Mouse (Mus musculus) heart, embryonic 11.5 days (tissue): ENCODE measurements around the gene Tmem125. TPM values are rescaled to one million over a fixed set of nuclear protein-coding genes. Genes with fewer than 3 reads are reported as not detected.

ENCODE experiments used
- ATAC-seq: fragments of 200-750 bp; cut with Nextera tagmentation; replicated peaks from 2 replicates; pipeline ENCODE4 v1.8.0; 2017; ENCODE audit warnings: moderate library complexity; ENCODE audit not compliant: insufficient number of reproducible peaks, low FRiP score, low TSS enrichment
- H3K27ac ChIP-seq: fragments of 300-500 bp; sonication (generic); 2 replicates; pipeline ENCODE4 v1.5.1; 2014; ENCODE audit warnings: mild to moderate bottlenecking, low read depth, low read length
- H3K27me3 ChIP-seq: fragments of 300-500 bp; sonication (generic); 2 replicates; pipeline ENCODE4 v1.6.1; 2014; ENCODE audit warnings: mild to moderate bottlenecking, low read length, mixed read lengths; ENCODE audit not compliant: control insufficient read depth, insufficient read depth
- H3K36me3 ChIP-seq: fragments of 300-500 bp; sonication (generic); 2 replicates; pipeline ENCODE4 v1.6.1; 2014; ENCODE audit warnings: mild to moderate bottlenecking, low read length, moderate library complexity, mixed read lengths; ENCODE audit not compliant: control insufficient read depth, insufficient read depth
- H3K4me1 ChIP-seq: fragments of 300-500 bp; sonication (generic); 2 replicates; pipeline ENCODE4 v1.6.1; 2014; ENCODE audit warnings: low read length; ENCODE audit not compliant: control insufficient read depth, insufficient read depth
- H3K4me2 ChIP-seq: fragments of 300-500 bp; sonication (generic); 2 replicates; pipeline ENCODE4 v1.6.1; 2014; ENCODE audit warnings: mild to moderate bottlenecking, moderate library complexity
- H3K4me3 ChIP-seq: fragments of 300-500 bp; sonication (generic); 2 replicates; pipeline ENCODE4 v1.5.1; 2014; ENCODE audit warnings: low read depth, low read length
- H3K9ac ChIP-seq: fragments of 300-500 bp; sonication (generic); 2 replicates; pipeline ENCODE4 v1.6.1; 2014; ENCODE audit warnings: mild to moderate bottlenecking, low read depth, low read length, moderate library complexity
- H3K9me3 ChIP-seq: fragments of 300-500 bp; sonication (generic); replicated peaks from 2 replicates; pipeline ENCODE4 v1.6.1; 2016; ENCODE audit warnings: low read length; ENCODE audit not compliant: control insufficient read depth
- WGBS: fragments of 180-500 bp; shearing (Covaris S2); extraction: QIAGEN DNeasy Blood & Tissue Kit; methylation state at CpG from one replicate; pipeline ENCODE4 v1.1.7; 2014; ENCODE audit not compliant: insufficient replicate concordance; 5-methylcytosine and 5-hydroxymethylcytosine counted together
- polyA plus RNA-seq: library from polyadenylated mRNA; unstranded; fragments of >200 nt; fragmentation: Nextera tagmentation; extraction: Ambion mirVana; gene quantifications from 2 replicates; pipeline ENCODE4 v1.2.1, GENCODE M21; 2014

Tmem125 gene
- polyA plus RNA-seq, 1 experiment from 2014 or later = 0.16 TPM

DNA sequence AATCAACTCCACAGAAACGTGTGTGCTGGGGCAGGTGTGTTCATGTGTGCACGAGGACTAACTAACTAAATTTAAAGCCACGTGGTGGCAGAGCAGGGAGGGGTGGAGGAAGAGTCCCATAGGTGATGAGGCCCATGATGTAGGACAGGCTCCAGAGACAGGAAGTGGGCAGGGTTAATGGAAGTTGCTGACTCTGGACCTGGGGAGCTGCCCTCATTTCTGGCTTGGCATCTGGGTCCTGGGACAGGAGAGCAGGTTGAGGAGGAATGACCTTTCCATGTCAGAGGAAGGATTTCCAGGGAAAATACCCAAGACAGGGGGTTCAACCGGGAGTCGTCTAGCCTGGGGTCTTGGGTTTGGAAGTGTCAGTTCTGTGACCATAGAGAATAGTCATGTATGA, 11.2 kb downstream of the Tmem125 start:
- Histone ChIP-seq H3K4me3 (no peak overlapping the region), H3K4me1 (no peaks in the 10 kb centered on the region), H3K9ac (no peak overlapping the region), H3K27me3 (no peaks in the 10 kb centered on the region; the same call in 1 of the 2 replicates), H3K36me3 (no peaks in the 10 kb centered on the region), H3K4me2 (no peak overlapping the region), H3K9me3 (no peaks in the 10 kb centered on the region), H3K27ac (no peak overlapping the region)
- 66% methylated on average over 5 of the region's 5 CpGs for WGBS
- no peak for ATAC-seq

DNA sequence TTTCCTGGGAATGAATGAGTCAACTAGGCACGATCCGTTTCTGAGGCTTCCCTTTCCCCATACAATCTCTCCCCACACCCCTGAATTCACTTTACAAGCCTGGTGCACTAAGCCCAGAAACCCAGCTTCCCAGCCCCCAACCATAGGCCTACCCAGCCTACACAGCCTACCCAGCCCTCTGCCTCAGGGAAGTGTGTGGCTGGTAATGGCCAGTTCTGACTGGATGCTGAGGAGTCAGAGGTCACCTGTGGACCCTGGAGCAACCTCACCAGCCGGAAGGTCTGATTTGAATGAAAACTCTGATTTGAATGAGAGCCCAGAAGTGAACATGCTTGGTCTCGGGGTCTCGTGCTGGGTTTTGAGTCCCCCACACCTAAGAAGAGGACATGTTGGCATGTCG, 16.1 kb downstream of the Tmem125 start:
- no peak overlapping the region for H3K27ac ChIP-seq
- H3K27me3 ChIP-seq = peaks cover 4% of the 10 kb centered on the region; the same call in 1 of the 2 replicates
- no peak overlapping the region for H3K4me3 ChIP-seq
- H3K9ac ChIP-seq = no peak overlapping the region
- no peak for ATAC-seq
- no peaks in the 10 kb centered on the region for H3K36me3 ChIP-seq
- no peaks in the 10 kb centered on the region for H3K4me1 ChIP-seq
- no peak overlapping the region for H3K4me2 ChIP-seq
- no peaks in the 10 kb centered on the region for H3K9me3 ChIP-seq
- 83% methylated on average over 6 of the region's 6 CpGs for WGBS

DNA sequence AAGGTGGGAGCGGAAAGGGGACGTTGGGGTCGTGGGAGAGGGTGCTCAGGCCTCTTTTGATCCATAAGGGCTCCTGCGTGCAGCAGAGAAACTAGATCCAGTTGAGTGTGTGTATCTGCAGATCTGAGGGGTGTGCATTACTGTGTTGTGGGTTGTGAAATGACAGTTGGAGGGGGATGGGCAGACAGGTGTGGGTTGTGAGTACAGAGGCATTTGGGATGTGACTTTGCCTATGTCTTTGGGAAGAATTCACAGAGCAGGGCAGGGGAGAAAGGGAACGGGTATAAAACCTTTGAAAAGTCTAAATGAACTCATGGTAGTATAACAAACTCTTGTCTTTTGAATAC, 16.5 kb downstream of the Tmem125 start:
- no peak for ATAC-seq
- no peak overlapping the region for H3K27ac ChIP-seq

DNA sequence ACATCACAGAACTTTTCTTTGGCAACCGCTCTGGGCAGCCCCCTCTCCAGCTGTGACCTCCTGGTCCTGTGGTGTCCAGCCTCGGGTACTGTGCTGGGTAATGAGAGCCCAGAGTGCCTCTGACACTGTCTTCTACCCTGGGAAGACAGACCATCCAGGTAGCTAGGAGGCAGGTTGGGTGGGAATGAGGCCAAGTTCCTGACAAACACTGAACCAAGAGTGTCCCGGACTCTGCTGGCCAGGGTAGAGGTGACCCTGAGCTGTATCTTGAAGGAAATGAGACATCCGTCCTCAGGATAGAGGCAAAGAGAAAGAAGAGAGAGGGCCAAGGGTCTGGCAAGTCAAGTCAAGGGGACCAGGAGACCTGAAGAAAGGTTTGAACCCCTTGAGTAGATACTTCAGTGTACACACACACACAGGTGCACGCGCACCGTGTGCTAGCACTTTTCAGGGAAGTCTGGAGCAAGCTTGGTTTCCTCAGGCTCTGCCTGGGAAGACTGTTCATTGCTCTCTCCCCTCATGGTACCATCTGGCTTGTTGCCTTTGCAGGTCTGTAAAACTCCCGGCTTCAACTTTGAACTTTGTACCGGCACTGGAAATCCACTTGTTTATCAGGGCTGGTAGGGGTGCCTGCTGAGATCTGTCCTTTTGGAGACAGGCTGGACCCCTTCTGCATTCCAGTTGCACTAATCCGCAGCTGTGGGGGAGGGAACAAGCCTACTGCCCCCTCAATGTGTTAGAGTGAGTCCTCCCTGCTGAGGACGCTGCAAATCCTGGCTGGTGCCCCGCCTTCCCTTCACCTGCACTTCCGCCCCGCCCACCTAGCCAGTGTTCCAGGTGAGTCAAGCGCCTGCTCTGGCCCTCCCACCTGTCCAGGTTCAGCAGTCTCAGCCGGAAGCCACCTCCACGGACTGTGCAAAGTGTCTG, 17.2 kb downstream of the Tmem125 start, which contains the start of gene 2610528J11Rik:
TSS of gene 2610528J11Rik (plus strand) at position 592 of the 927 bp plus-strand sequence.
- Histone ChIP-seq H3K27ac (no peak within 1 kb of the TSS), H3K4me1 (no peaks in the 10 kb centered on the region), H3K4me3 (no peak within 1 kb of the TSS), H3K27me3 (peaks cover 4% of the 10 kb centered on the region; the same call in 1 of the 2 replicates), H3K36me3 (no peaks in the 10 kb centered on the region), H3K9ac (no peak within 1 kb of the TSS), H3K9me3 (no peaks in the 10 kb centered on the region), H3K4me2 (no peak within 1 kb of the TSS)
- no peak for ATAC-seq
- 37% methylated on average over 17 of the region's 17 CpGs for WGBS

More for the DNA sequence above, 16.5 kb downstream of the Tmem125 start:
- Histone ChIP-seq H3K27me3 (peaks cover 4% of the 10 kb centered on the region; the same call in 1 of the 2 replicates), H3K9me3 (no peaks in the 10 kb centered on the region), H3K4me2 (no peak overlapping the region), H3K4me3 (no peak overlapping the region), H3K9ac (no peak overlapping the region), H3K4me1 (no peaks in the 10 kb centered on the region), H3K36me3 (no peaks in the 10 kb centered on the region)
- WGBS = 51% methylated on average over 5 of the region's 5 CpGs

DNA sequence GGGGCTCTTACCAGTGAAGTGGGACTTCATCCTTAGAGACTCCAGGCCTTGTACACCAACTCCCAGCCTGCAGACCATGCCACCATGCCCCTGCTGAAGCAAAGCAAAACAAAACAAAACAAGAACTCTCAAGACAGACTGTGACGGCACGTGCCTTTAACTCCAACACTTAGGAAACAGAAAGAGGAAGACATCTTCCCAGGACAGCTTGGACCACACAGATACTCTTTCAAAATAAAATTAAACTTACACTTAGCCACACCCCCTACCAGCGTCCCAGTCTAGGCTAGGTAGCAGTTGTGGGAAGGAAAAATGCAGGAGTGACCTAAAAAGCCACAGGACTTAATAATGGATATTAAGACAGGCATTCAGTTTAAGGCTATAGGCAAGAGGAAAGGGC, 18.1 kb downstream of the Tmem125 start:
- Histone ChIP-seq H3K4me1 (no peaks in the 10 kb centered on the region), H3K9ac (no peak overlapping the region), H3K27ac (no peak overlapping the region), H3K27me3 (peaks cover 4% of the 10 kb centered on the region; the same call in 1 of the 2 replicates), H3K36me3 (no peaks in the 10 kb centered on the region), H3K9me3 (no peaks in the 10 kb centered on the region), H3K4me2 (no peak overlapping the region), H3K4me3 (no peak overlapping the region)
- 66% methylated on average over 3 of the region's 3 CpGs for WGBS
- ATAC-seq = no peak

DNA sequence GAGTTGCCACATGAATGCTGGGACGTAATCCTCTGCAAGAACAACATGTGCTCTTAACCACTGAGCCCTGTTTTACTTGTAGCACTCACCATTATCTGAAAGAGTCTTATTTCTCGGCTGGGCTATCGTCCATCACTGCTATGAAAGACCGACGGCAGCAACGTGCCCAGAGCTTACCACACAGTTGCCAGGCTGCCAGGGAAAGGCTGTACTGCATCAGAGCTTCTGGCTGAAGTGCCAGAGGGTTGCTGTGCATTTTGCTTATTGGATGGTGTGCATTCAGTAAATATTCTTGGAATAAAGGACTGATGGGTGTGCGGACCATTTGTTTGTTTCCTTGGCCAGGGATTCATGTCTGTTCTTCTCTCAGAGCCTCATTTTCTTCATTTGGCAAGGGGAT, 19.9 kb downstream of the Tmem125 start:
- Histone ChIP-seq H3K4me1 (no peaks in the 10 kb centered on the region), H3K27ac (no peak overlapping the region), H3K36me3 (no peaks in the 10 kb centered on the region), H3K4me3 (no peak overlapping the region), H3K9ac (no peak overlapping the region), H3K27me3 (peaks cover 4% of the 10 kb centered on the region; the same call in 1 of the 2 replicates), H3K9me3 (no peaks in the 10 kb centered on the region), H3K4me2 (no peak overlapping the region)
- no peak for ATAC-seq
- 60% methylated on average over 7 of the region's 7 CpGs for WGBS

DNA sequence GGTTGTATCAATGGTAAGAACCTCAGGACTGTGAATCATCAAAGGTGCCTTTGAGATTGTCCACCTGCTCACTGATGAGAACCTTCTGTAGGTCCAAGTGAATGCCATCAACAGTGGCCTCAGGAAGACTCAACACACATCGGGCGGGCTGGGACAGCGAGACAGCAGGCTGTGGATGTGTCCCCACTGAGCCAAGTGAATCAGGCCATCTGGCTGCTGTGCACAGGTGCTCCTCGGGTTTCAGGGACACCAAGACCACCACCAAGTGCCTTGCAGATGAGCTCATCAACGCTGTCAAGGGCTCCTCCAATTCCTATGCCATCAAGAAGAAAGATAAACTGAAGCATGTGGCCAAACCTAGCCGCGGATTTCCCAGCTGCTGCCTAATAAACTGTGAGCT, 21.6 kb downstream of the Tmem125 start:
- WGBS = 76% methylated on average over 7 of the region's 7 CpGs
- H3K27me3 ChIP-seq = peaks cover 4% of the 10 kb centered on the region; the same call in 1 of the 2 replicates
- H3K9me3 ChIP-seq = no peaks in the 10 kb centered on the region
- H3K36me3 ChIP-seq = no peaks in the 10 kb centered on the region
- no peak overlapping the region for H3K4me3 ChIP-seq
- ATAC-seq = no peak
- no peak overlapping the region for H3K9ac ChIP-seq
- H3K27ac ChIP-seq = no peak overlapping the region
- no peaks in the 10 kb centered on the region for H3K4me1 ChIP-seq
- H3K4me2 ChIP-seq = no peak overlapping the region

DNA sequence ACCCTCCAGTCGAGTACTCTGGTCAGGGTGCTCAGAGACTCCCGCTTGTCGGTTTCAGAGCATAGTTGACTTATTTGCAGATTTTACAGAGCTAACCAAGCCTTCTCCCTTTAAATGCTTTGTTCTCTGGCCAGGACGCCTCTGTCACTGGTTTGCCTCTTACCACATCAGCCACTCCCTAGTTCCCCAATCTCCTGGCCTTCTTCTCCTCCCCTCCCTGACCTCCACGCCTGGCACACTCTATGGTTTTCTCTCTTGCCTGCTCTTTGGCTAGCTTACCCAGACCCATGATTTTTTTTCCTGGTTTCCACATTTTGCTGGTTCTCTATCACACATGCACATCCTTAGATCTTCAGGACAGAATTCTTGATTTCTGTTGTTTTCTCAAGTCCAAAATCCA, 25.6 kb downstream of the Tmem125 start:
- 52% methylated on average over 5 of the region's 5 CpGs for WGBS
- no peak overlapping the region for H3K27ac ChIP-seq
- H3K9me3 ChIP-seq = no peaks in the 10 kb centered on the region
- peaks cover 10% of the 10 kb centered on the region for H3K4me1 ChIP-seq
- H3K4me3 ChIP-seq = no peak overlapping the region
- H3K9ac ChIP-seq = no peak overlapping the region
- no peaks in the 10 kb centered on the region for H3K36me3 ChIP-seq
- H3K4me2 ChIP-seq = no peak overlapping the region
- ATAC-seq = no peak
- H3K27me3 ChIP-seq = no peaks in the 10 kb centered on the region
